Mouse (Mus musculus) left cerebral cortex, adult 9 months (tissue): ENCODE measurements around the gene Il12b.

Experiments used
- DNase-seq, 2 experiments: peaks; one replicate each; pipeline ENCODE4 v3.0.0; 2022; ENCODE audit warnings: low spot score in 2 of 2

Gene Il12b

DNA sequence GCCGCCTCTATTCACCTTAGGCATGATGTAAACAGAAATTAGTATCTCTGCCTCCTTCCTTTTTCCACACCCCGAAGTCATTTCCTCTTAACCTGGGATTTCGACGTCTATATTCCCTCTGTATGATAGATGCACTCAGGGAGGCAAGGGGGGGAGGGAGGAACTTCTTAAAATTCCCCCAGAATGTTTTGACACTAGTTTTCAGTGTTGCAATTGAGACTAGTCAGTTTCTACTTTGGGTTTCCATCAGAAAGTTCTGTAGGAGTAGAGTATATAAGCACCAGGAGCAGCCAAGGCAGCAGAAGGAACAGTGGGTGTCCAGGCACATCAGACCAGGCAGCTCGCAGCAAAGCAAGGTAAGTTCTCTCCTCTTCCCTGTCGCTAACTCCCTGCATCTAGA lies at the start of gene Il12b:
Gene Il12b (plus strand): TSS at position 301 of the 400 bp plus-strand sequence.
- no peak for DNase-seq

GRCm38 (mm10) chr11:44354860-44355470 lies 44.9 kb upstream of the Il12b start:
- peak in 1 of 2 experiments; percentile 2 for DNase-seq

DNA sequence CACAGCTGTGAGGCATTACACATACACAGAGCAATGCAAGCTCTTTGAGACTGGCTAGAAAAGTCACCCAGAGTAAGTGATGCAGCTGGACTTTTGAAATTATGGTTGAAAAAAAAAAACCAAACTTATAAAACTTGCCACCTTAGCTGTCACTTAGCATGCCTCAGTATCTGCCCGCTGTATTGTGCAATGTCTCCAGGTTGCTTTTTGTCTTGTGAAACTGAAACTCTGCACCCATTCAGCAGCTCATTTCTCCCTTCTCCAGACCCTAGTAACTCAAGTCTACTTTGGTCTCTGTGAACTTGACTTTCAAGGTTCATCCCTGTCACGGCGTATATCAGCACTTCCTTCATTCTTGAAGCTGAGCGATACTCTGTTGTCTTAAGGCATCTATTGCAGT lies 43.7 kb upstream of the Il12b start:
- DNase-seq, result no peak

DNA sequence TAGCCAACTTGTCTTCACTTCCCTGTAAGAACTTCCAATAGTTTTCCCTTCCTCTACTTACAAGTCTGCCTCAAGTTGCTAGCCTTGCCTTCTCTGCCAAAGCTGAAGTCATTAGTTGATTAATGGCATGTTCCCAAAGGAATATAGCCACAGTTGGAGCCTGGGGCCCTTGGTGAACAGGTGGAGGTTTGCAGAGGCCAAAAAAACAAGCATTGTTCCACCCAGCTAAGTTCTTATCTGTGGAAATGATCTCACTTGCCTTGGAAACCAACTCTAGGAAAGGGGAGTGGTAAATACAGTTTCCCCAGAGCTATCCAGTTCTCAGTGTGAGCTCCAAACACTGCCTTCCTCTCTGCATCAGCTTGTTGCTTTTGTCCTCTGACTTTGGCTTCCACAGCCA lies 35.3 kb upstream of the Il12b start:
- DNase-seq, result no peak

GRCm38 (mm10) chr11:44367711-44368110 lies 32.2 kb upstream of the Il12b start:
- no peak for DNase-seq

- no peak for DNase-seq
Observed at GRCm38 (mm10) chr11:44372856-44373255, 27.0 kb upstream of the Il12b start.

GRCm38 (mm10) chr11:44377879-44378278 lies 22.0 kb upstream of the Il12b start:
- DNase-seq, result no peak

DNA sequence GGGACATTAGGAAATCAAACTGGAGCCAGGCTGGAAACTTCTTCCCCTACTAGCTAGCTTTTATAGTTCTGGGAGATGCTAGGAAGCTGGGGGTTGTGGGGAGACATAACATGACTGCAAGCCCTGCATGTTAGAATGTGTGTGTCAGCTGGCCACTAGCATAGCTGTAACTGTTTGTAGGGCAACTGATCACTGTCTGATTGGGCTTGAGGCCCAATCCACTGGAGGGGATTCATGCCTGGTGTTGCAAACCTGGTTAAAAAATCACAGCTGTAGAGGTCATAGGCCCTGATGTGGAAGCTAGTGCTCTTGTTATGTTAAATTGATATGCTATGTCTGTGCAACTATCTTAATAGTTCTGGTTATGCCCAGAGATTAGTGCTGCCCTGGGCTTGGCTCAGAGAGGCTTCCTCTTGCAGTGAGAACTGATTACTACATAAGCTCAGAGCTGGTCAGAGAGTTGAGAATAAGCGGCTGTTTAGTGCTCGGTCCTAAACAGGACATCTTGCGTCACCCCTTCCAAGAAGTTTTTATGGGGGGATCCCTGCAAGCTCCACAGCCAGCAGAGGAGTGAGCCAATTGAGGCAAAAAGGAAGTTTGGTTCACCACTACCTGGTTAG lies 19.3 kb upstream of the Il12b start:
- DNase-seq, result no peak

- DNase-seq, result no peak
Observed at GRCm38 (mm10) chr11:44382200-44382599, 17.7 kb upstream of the Il12b start.

DNA sequence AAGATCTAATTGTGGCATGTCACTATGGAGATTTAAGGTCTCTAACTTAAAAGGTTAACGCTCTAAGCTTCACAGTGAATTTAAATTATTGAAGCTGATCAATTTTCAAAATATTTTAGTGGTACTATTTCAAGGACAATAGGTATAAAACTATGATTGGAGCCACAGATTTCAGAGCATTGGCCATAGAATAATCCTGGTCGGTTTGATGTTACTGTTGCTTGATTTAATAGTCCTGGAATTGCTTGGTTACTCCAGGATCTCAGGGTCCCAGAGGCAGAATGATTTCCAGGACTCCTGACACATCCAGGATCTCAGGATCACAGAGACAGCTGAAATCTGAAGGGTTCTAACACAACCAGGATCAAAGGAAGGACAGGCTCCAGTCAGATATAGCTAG lies 12.8 kb upstream of the Il12b start:
- no peak for DNase-seq

- no peak for DNase-seq
Observed at GRCm38 (mm10) chr11:44389993-44390701, 9.7 kb upstream of the Il12b start.

- DNase-seq, result no peak
Observed at GRCm38 (mm10) chr11:44393101-44393810, 6.6 kb upstream of the Il12b start.

- DNase-seq, result no peak
Observed at GRCm38 (mm10) chr11:44395401-44395800, 4.5 kb upstream of the Il12b start.

DNA sequence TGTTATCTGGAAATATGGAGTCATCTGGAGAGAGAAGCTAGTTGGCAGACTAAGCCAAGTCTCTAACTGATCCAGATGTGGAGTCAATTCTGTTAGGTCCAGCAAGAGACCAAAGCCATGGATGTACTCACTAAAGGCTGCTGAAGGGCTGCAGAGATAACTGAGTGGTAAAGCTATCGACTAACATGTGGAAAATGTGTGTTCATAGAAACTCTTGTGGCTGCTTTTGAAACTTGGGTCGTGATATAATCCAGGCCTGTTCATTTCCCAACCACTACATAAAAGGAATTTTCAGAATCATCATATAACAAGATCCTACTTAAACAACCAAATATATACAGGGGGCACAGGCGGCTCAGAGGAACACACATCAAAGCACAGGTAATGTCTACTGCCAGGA lies 2.3 kb upstream of the Il12b start:
- DNase-seq, result no peak

GRCm38 (mm10) chr11:44398356-44398755 lies 1.5 kb upstream of the Il12b start:
- DNase-seq, result no peak

DNA sequence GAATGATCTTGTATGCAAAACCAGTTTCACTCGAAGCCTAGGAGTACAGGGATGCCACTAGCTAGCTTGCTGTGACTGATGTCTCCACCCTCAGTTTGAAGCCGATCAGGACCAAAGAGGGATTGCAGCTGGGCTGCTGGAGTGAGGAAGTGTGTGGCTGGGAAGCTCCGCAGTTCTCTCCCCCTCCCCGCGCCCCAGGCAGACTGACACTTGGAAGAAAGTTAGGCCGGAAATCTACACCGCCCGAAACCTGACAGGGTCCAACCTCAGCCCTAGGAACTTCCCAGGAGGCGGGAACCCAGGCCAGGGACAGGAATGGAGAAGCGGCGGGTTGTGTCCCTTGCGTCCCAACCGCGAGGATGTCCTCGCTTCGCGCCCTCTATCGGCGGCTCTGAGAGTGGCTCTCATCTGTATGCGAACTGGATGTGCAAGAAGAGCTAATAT lies 1.1 kb upstream of the Il12b start:
- peak in 1 of 2 experiments; percentile 68 for DNase-seq

DNA sequence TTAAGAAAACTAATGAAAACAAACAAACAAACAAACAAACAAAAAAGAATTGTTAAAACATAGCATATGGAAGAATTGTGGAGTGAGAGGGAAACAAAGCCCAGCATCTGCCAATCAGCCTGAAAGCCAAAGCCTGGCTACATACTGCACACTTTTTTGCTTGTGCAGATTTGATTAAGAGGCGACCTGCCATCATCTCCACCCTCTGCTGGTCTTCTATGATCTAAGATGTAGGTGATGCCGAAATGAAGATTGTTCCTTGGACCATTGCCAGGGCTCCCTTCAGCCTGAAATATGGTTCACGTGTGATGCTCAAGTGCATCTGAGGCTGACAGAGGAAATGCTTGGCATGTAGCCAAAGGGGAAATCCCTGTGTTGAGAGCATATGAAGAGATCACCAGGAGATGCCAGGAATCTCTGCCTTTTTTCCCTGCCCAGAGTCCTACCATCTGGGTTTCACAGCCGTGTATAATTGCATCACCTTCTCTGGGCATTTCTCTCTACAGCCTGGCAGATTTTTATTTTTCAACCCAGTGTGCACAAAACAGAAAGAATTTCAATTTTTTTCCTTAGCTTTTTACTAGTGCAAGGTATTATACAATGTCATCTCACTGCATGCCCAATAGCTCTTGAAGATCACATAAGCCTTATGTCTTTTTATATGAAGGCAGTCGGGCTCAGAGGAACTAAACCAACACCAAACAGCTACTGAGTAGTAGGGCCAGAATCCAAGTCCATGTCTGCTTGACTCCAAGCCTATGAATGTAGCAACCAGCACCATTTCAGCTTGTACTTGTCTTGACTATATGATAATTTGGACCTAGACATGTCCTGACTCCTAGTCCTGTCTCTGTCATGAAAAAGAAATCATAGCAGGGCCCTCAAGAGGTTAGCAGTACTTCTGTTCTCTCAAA lies 2.0 kb downstream of the Il12b start:
- no peak for DNase-seq

- no peak for DNase-seq
Observed at GRCm38 (mm10) chr11:44405113-44405512, 5.2 kb downstream of the Il12b start.

DNA sequence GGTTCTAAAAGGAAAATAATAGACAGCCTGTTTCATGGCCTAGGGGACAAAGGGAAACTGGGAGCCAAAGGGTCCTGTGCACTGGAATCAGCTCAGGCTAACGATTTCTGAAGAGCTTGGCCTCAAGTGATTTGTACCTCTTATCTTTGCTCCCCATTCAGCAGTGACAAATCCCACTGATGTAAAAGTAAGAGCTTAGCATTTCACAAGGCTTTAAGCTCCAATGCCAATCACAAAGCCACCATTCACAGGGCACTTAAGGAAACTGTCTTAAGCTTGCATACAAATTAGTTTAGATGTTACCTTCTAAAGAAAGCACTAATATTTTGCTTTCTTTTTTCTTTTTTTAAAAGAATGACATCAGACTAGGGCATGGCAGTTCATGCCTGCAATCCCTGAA lies 6.1 kb downstream of the Il12b start:
- DNase-seq, result no peak

- no peak for DNase-seq
Observed at GRCm38 (mm10) chr11:44406457-44406856, 6.6 kb downstream of the Il12b start.

DNA sequence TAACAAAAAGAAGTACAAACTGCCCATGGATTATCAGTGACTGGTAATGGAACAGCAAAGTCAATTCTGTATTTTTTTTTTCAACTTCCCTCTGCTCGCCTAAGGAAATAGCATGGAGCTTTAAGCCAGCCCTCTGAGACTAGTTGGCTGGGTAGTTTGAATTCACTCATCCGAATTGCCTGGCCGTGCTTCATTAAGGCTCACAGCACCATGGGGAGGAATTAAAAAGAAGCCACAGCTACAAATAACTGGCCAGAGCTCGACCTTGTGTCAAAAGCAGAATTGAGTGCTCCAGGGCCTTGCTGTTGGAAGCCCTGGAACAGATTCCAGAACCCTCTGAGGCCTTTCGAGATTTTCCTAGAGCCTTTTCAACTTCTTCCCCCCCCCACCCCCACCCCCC lies 8.8 kb downstream of the Il12b start:
- no peak for DNase-seq
